In genomic region chr11:34385001-34385688, GRCm38 (mm10) we compare ENCODE assay signal across 16 mouse cellular contexts.
DNase-seq lines count a peak whose midpoint lies in the region; ATAC-seq and TF ChIP-seq lines count a peak whose summit lies in the region.
"Had no signal": no experiment of that assay in that cellular context is flagged by ENCODE, and none has a peak within 500 bp of the region (broad histone marks: within the 10 kb centered on the region; RNA-seq: fewer than 3 reads in every experiment).

No protein-coding gene starts in this region.

- no peak for TF ChIP-seq POLR2A in brain, embryonic 14.5 days (IDR thresholded peaks at IDR 0.05; ENCODE audit: borderline replicate concordance, extremely low read depth, insufficient read depth, insufficient read length, poor library complexity, severe bottlenecking)

- H3K4me3 ChIP-seq in kidney, embryonic 16.5 days (ENCODE audit: low read length): no peak overlapping the region
- no peak overlapping the region for H3K4me3 ChIP-seq in kidney, embryonic 15.5 days (replicated peaks)
- H3K4me3 ChIP-seq: erythroblast, embryonic 14.5 days; limb, embryonic 12.5 days had no signal

- 63% methylated on average over 1 of the region's 1 CpGs for WGBS in kidney, embryonic 16.5 days
- 52% methylated on average over 1 of the region's 1 CpGs for whole genome bisulfite sequencing in kidney, embryonic 15.5 days

- no peak overlapping the region for H3K4me2 ChIP-seq in kidney, embryonic 16.5 days (replicated peaks; ENCODE audit: low read depth, low read length)
- H3K4me2 ChIP-seq in kidney, embryonic 15.5 days: no peak overlapping the region
- H3K4me2 ChIP-seq: limb, embryonic 12.5 days had no signal

- H3K27ac ChIP-seq in kidney, embryonic 16.5 days (ENCODE audit: low read length): no peak overlapping the region
- no peak overlapping the region for H3K27ac ChIP-seq in kidney, embryonic 15.5 days
- H3K27ac ChIP-seq: limb, embryonic 12.5 days had no signal

- no peaks in the 10 kb centered on the region for H3K36me3 ChIP-seq in kidney, embryonic 16.5 days (ENCODE audit: insufficient read depth, low read length)
- H3K36me3 ChIP-seq in kidney, embryonic 15.5 days: no peaks in the 10 kb centered on the region
- H3K36me3 ChIP-seq: limb, embryonic 12.5 days had no signal

- H3K4me1 ChIP-seq in kidney, embryonic 16.5 days (ENCODE audit: insufficient read depth, low read length): no peaks in the 10 kb centered on the region
- H3K4me1 ChIP-seq in kidney, embryonic 15.5 days: no peaks in the 10 kb centered on the region

- no peaks in the 10 kb centered on the region for H3K27me3 ChIP-seq in kidney, embryonic 16.5 days (ENCODE audit: insufficient read depth, low read length)
- H3K27me3 ChIP-seq in kidney, embryonic 15.5 days: no peaks in the 10 kb centered on the region

- H3K9ac ChIP-seq in kidney, embryonic 16.5 days (replicated peaks; ENCODE audit: low read length): no peak overlapping the region
- no peak overlapping the region for H3K9ac ChIP-seq in kidney, embryonic 15.5 days
- H3K9ac ChIP-seq: limb, embryonic 12.5 days had no signal

- H3K9me3 ChIP-seq in kidney, embryonic 16.5 days (ENCODE audit: low read length): no peaks in the 10 kb centered on the region
- no peaks in the 10 kb centered on the region for H3K9me3 ChIP-seq in kidney, embryonic 15.5 days (replicated peaks)
- H3K9me3 ChIP-seq: limb, embryonic 12.5 days had no signal

- no peak for TF ChIP-seq CTCF in brain, embryonic 14.5 days (IDR thresholded peaks at IDR 0.05; ENCODE audit: borderline replicate concordance, extremely low read depth, insufficient read depth, insufficient read length)

- no peak for ATAC-seq in kidney, embryonic 16.5 days (ENCODE audit: low FRiP score, low TSS enrichment)
- no peak for ATAC-seq in kidney, embryonic 15.5 days (replicated peaks; ENCODE audit: low FRiP score)
- ATAC-seq: activated CD4-positive, CD25-positive, alpha-beta regulatory T cell, adult 4 months had no signal

- peak; percentile 30 for DNase-seq in heart, adult 11 months
- no peak for DNase-seq in heart, postnatal 4 days
- peak; percentile 17 for DNase-seq in 416B (ENCODE audit: low read depth)
- peak; percentile 91 for DNase-seq in brain, embryonic 14.5 days (ENCODE audit: low read depth)
- peak; percentile 21 for DNase-seq in layer of hippocampus, adult 9-11 months
- DNase-seq in cerebellum, adult 11-12 months: no peak
- DNase-seq: cerebellum, adult 18-20 months; embryo, embryonic 11 days; heart, postnatal 14 days; kidney, adult 11 months; right cerebral cortex, postnatal 4 days had no signal

Comparison
In these comparisons a context has a peak if more than half of its experiments do, and no peak if none do; other contexts are left out.
1. DNase-seq: peak in heart, adult 11 months (single experiment), 416B (single experiment), brain, embryonic 14.5 days (single experiment) and layer of hippocampus, adult 9-11 months (single experiment); none in heart, postnatal 4 days (single experiment) and cerebellum, adult 11-12 months (single experiment).